Mouse (Mus musculus) liver, postnatal 0 days (tissue): Measurements from ENCODE around the gene Idh3a. TPM values are rescaled to one million over a fixed set of nuclear protein-coding genes. Genes with fewer than 3 reads are reported as not detected.

Experiments used
- ATAC-seq: fragments of 200-750 bp; cut with Nextera tagmentation; 2 replicates; pipeline ENCODE4 v1.8.0; 2017; ENCODE audit warnings: mild to moderate bottlenecking, moderate library complexity
- DNase-seq: peaks from one replicate; pipeline ENCODE4 v3.0.0-alpha.2; 2016
- H3K27ac ChIP-seq: fragments of 300-500 bp; sonication (generic); 2 replicates; pipeline ENCODE4 v1.5.1; 2014; ENCODE audit warnings: antibody characterized with exemption, moderate library complexity, mild to moderate bottlenecking, low read depth
- H3K27me3 ChIP-seq: fragments of 300-500 bp; sonication (generic); 2 replicates; pipeline ENCODE4 v1.6.1; 2014; ENCODE audit warnings: low read length, control low read depth, mixed read lengths; ENCODE audit not compliant: insufficient read depth
- H3K36me3 ChIP-seq: fragments of 300-500 bp; sonication (generic); replicated peaks from 2 replicates; pipeline ENCODE4 v1.6.1; 2014; ENCODE audit warnings: mild to moderate bottlenecking, control low read depth, low read length, moderate library complexity, mixed read lengths; ENCODE audit not compliant: insufficient read depth
- H3K4me1 ChIP-seq: fragments of 300-500 bp; sonication (generic); 2 replicates; pipeline ENCODE4 v1.6.1; 2014; ENCODE audit warnings: antibody characterized with exemption, mild to moderate bottlenecking, control low read depth; ENCODE audit not compliant: insufficient read depth
- H3K4me2 ChIP-seq: fragments of 300-500 bp; sonication (generic); 2 replicates; pipeline ENCODE4 v1.6.1; 2014; ENCODE audit warnings: low read depth, mild to moderate bottlenecking, low read length, moderate library complexity, mixed read lengths
- H3K4me3 ChIP-seq: fragments of 300-500 bp; sonication (generic); 2 replicates; pipeline ENCODE4 v1.5.1; 2014; ENCODE audit warnings: low read depth, low read length
- H3K9ac ChIP-seq: fragments of 300-500 bp; sonication (generic); replicated peaks from 2 replicates; pipeline ENCODE4 v1.6.1; 2014; ENCODE audit warnings: mild to moderate bottlenecking, moderate library complexity
- H3K9me3 ChIP-seq: fragments of 300-500 bp; sonication (generic); 2 replicates; pipeline ENCODE4 v1.6.1; 2016; ENCODE audit warnings: mild to moderate bottlenecking, control low read depth, low read length, mixed read lengths
- CTCF ChIP-seq: sonication (generic); IDR thresholded peaks from 2 replicates; pipeline ENCODE4 v1.5.1; 2016; ENCODE audit warnings: antibody characterized with exemption, low read depth
- EP300 ChIP-seq: IDR thresholded peaks from 2 replicates; pipeline ENCODE4 v1.6.1; 2016; ENCODE audit warnings: antibody characterized with exemption, low read depth, mild to moderate bottlenecking
- WGBS: fragments of 180-500 bp; shearing (Covaris S2); extraction: QIAGEN DNeasy Blood & Tissue Kit; methylation state at CpG from one replicate; pipeline ENCODE4 v1.1.7; 2014; ENCODE audit not compliant: insufficient replicate concordance; 5-methylcytosine and 5-hydroxymethylcytosine counted together
- polyA plus RNA-seq: library from polyadenylated mRNA; unstranded; fragments of >200 nt; fragmentation: Nextera tagmentation; extraction: Ambion mirVana; gene quantifications from 2 replicates; pipeline ENCODE4 v1.2.1, GENCODE M21; 2015

Gene Idh3a
- polyA plus RNA-seq, 1 experiment from 2014 or later: 74.6 TPM

GRCm38 (mm10) chr9:54628752-54629151, 42.6 kb downstream of the Idh3a start:
- H3K9me3 ChIP-seq: no peaks in the 10 kb centered on the region
- no peaks in the 10 kb centered on the region for H3K27me3 ChIP-seq
- H3K9ac ChIP-seq: no peak overlapping the region
- 82% methylated on average over 4 of the region's 4 CpGs for WGBS
- TF ChIP-seq CTCF (no peak), EP300 (no peak)
- no peak for ATAC-seq
- H3K4me1 ChIP-seq: no peaks in the 10 kb centered on the region
- no peaks in the 10 kb centered on the region for H3K36me3 ChIP-seq
- H3K4me3 ChIP-seq: no peak overlapping the region
- no peak for DNase-seq
- no peak overlapping the region for H3K4me2 ChIP-seq
- H3K27ac ChIP-seq: no peak overlapping the region

DNA sequence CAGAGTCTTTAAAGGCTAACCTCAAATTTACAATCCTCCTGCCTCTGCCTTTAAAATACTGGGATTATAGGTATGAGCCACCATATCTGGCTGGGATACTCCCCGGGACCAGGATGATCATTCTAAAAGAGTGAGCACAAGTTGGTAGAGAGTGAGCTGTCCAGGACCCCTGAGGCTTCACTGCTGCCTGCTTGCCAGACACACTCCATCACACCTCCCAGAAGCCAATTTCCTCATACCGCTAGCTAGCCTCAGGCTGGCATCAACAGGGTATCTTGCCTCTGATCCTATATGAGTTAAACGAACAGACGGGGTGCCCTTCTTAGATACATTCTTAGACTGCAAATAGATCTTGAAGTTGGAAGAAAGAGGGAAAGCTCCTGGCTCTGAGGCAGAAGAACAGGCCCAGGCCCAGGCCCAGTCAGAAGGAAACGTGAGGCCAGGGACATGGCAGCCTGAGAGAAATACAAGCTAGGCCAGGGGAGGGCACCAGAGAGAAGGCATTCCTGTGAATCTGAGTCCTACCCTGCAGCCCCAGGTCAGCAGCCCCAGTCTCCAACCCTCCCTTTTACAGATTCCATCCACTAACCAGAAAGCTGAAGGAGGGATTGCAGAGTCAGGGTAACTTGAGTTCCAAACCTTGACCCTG, 43.6 kb downstream of the Idh3a start:
- H3K27ac ChIP-seq: no peak overlapping the region
- 84% methylated on average over 5 of the region's 5 CpGs for WGBS
- TF ChIP-seq CTCF: no peak
- TF ChIP-seq EP300: no peak
- H3K9ac ChIP-seq: no peak overlapping the region
- ATAC-seq (no peak), DNase-seq (no peak)
- H3K4me1 ChIP-seq: no peaks in the 10 kb centered on the region
- H3K36me3 ChIP-seq: no peaks in the 10 kb centered on the region
- no peak overlapping the region for H3K4me3 ChIP-seq
- H3K9me3 ChIP-seq: no peaks in the 10 kb centered on the region
- no peaks in the 10 kb centered on the region for H3K27me3 ChIP-seq
- no peak overlapping the region for H3K4me2 ChIP-seq

- H3K4me1 ChIP-seq: no peaks in the 10 kb centered on the region
- ATAC-seq (no peak), DNase-seq (no peak)
- no peak overlapping the region for H3K4me3 ChIP-seq
- no peak for TF ChIP-seq EP300
- peak; percentile 44 for TF ChIP-seq CTCF
- H3K9ac ChIP-seq: no peak overlapping the region
- no peaks in the 10 kb centered on the region for H3K36me3 ChIP-seq
- H3K27me3 ChIP-seq: no peaks in the 10 kb centered on the region
- H3K9me3 ChIP-seq: no peaks in the 10 kb centered on the region
- no peak overlapping the region for H3K4me2 ChIP-seq
- H3K27ac ChIP-seq: no peak overlapping the region
Measured at GRCm38 (mm10) chr9:54630905-54631304, 44.8 kb downstream of the Idh3a start.

DNA sequence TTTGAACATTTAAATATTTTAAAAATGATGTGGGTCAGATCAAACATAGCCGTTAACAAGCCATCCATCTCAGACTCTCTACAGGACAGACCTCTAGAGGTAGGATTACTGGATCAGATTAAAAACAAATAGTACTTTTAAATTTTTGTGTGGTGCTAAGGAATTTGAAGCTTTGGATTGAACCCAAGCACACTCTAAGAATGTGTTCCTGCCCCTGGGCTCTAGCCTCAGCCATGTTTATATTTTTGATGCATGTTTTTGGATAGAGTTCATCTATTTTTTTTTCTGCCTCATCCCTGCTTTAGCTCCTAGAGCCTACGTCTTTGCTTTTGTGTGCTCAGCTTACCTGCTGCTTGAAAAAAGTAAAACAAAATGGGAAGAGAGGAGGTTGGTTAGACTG, 47.3 kb downstream of the Idh3a start:
- Histone ChIP-seq H3K9me3 (no peaks in the 10 kb centered on the region), H3K4me1 (no peaks in the 10 kb centered on the region), H3K4me3 (no peak overlapping the region), H3K36me3 (no peaks in the 10 kb centered on the region), H3K27me3 (no peaks in the 10 kb centered on the region), H3K9ac (no peak overlapping the region), H3K27ac (no peak overlapping the region), H3K4me2 (no peak overlapping the region)
- DNase-seq: no peak
- 74% methylated on average over 2 of the region's 2 CpGs for WGBS
- ATAC-seq: no peak
- TF ChIP-seq CTCF (no peak), EP300 (no peak)

DNA sequence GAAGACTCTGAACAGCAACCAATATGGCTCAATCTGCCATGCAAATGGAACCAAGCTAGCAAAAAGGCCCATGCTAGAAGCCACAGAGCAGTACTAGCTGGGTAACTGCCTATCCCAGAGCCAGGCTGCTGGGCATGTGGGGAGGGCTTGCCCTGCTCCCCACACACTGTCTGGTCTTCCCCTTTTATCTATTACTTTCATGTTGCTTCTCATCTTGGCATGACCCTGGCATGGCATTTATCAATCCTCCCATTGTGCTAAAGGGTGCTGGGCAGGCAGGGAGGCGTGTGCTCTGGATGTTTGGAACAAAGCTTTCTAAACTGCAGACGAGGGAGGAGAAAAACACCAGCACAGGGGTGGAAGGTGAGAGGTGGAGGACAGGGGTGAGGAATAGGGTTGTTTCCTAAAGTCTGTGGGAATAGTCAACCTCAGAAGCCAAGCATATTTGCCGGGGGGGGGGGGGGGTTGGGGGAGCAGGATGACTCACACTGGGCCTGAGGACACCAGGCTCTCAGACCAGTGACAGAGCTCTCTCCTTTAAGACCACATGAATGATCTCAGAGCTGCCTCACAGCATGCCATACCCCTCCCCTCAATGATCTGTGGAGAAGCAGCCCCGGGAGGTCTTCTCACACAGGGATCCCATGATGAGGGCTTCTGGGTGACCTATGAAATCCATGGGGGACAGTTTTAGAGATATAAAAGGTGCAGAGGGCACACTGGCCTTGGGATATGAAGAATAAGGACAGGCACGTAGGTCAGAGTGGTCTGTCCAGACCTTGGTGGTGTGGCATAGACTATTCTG, 51.6 kb downstream of the Idh3a start:
- Histone ChIP-seq H3K9ac (no peak overlapping the region), H3K36me3 (no peaks in the 10 kb centered on the region), H3K9me3 (no peaks in the 10 kb centered on the region), H3K4me2 (no peak overlapping the region), H3K4me3 (no peak overlapping the region), H3K27me3 (no peaks in the 10 kb centered on the region), H3K4me1 (no peaks in the 10 kb centered on the region), H3K27ac (no peak overlapping the region)
- TF ChIP-seq CTCF: no peak
- no peak for TF ChIP-seq EP300
- DNase-seq: no peak
- ATAC-seq: no peak
- WGBS: 60% methylated on average over 5 of the region's 5 CpGs

DNA sequence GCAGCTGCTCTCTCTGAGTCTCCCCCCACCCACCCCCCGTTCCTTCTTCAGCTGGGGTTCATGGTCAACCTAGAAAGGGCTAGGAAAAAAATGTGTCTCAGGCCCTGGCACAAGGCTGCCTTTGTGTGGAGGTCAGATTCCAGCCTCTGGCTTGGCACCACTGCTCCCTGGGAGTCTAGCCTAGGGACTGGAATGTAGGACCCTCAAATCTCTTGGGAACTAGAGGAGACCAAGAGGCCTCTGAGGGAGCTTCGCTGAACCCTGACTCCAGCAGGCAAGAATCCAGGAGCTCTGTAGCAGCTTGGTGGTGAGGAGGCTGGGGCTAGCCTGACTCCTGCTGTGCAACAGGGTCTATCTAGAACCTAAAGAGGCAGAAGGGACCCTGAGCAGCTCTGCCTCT, 53.1 kb downstream of the Idh3a start:
- H3K4me1 ChIP-seq: no peaks in the 10 kb centered on the region
- no peaks in the 10 kb centered on the region for H3K27me3 ChIP-seq
- no peaks in the 10 kb centered on the region for H3K9me3 ChIP-seq
- no peak overlapping the region for H3K4me2 ChIP-seq
- TF ChIP-seq EP300 (no peak), CTCF (no peak)
- 49% methylated on average over 2 of the region's 2 CpGs for WGBS
- DNase-seq (no peak), ATAC-seq (no peak)
- no peaks in the 10 kb centered on the region for H3K36me3 ChIP-seq
- H3K4me3 ChIP-seq: no peak overlapping the region
- H3K9ac ChIP-seq: no peak overlapping the region
- H3K27ac ChIP-seq: no peak overlapping the region
